Mouse (Mus musculus): ENCODE results near the gene Gm572. TPM values are rescaled to one million over a fixed set of nuclear protein-coding genes. Genes with fewer than 3 reads are reported as not detected.

Gm572 gene
- total and polyA plus RNA-seq, 3 experiments: not detected

DNA sequence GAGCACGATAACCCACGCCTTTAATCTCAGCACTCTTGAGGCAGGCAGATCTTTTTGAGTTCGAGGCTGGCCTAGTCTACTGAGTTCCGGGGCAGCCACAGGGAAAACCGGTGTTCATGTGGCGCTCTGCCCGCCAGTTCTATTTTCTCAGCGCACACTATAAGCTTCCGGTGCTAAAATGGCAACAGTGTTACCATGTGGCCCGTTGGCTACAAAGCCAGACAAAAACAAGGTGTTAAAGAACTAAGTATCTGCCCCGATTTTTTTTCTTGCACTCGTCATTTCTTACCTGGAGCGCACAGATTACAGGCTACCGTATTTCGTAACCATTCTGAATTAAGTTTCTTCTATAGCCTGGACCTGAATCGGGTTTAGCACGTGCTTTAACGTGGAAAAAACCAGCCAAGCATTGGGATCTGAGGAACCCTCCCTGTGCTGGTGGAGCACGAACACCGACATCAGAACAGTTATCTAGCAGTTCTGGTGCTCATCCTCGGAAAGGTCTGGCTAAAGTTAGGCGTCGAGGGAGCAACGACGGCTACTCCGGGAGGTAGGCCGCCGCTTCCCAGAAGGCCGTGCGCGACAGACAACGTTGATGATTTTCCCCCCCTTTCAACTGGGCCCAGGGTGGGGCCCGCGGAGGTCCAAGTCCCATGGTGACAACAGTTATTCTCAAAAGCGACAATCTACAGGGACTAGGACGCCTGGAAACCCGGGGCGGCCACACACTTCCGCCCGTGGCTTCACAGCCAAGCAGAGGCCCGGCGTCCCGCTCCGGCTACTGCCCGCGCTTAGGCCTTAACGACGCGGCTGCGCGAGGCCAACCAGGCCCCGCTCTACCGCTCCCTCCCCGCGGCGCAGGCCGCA is 17.1 kb upstream of the Gm572 start (continued):
- TF ChIP-seq MYC (IDR thresholded peaks at IDR 0.05; ENCODE audit: low read depth, low read length) (peak; percentile 94), ZKSCAN1 (IDR thresholded peaks at IDR 0.05; ENCODE audit: low read depth, low read length) (0 out of 2 replicates have a peak, but pooled peaks have one; percentile 15), GABPA (IDR thresholded peaks at IDR 0.05; ENCODE audit: low read depth, low read length) (no peak), MAZ (IDR thresholded peaks at IDR 0.05; ENCODE audit: low read depth, low read length) (0 out of 2 replicates have a peak, but pooled peaks have one; percentile 49), ZC3H11A (IDR thresholded peaks at IDR 0.05; ENCODE audit: low read depth, low read length) (no peak)

DNA sequence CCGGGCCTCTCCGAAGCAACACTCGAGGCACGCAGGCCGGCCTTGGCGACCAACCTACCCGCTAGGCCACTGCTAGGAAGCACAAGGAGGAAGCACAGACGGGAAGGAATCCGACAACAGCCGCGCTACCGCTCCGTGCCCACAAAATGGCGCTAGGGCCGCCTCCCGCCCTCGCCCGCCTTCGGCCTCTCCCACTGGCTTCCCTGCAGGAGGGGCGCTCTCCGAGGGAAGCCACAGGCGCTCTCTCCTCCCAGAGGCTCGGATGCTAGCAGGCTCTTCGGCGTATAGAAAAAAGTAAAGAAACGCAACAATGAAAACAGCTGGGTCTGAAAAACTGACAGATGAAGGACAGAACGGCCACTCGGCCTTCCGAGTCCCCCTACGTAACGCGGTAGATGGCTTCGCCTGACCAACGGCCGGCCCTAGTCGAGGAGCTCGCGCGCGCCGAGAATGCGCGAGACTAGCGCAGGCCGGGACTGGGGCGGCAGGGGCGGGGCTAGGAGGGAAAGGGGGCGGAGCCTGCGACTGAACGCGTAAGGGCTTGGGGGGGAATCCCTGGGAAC is 16.4 kb upstream of the Gm572 start, which contains the start of gene Tardbp:
TSS of gene Tardbp (minus strand) at position 397 of the 563 bp plus-strand sequence.
- Histone ChIP-seq H3K4me3 (ENCODE audit: control insufficient read depth in 1 of 2, insufficient read depth in 1 of 2, low read depth in 2 of 2, low read length in 2 of 2) (peak within 1 kb of the TSS; percentile 78 to 93), H3K79me2 (ENCODE audit: control insufficient read depth, insufficient read depth, low read length, poor library complexity) (peaks cover 43% of the 10 kb centered on the region), H3K36me3 (ENCODE audit: control insufficient read depth in 1 of 2, insufficient read depth in 2 of 2, low read length in 2 of 2) (peaks cover 26 to 39% of the 10 kb centered on the region in 2 experiments)

More for the DNA sequence above, 16.4 kb upstream of the Gm572 start, which contains the start of gene Tardbp:
- H3K27me3 ChIP-seq (ENCODE audit: control insufficient read depth in 1 of 2, insufficient read depth in 2 of 2, low read length in 2 of 2): no peaks in the 10 kb centered on the region
- no peaks in the 10 kb centered on the region for H3K9me3 ChIP-seq (replicated peaks; ENCODE audit: insufficient read depth, low read length)
- H3K4me1 ChIP-seq (ENCODE audit: control insufficient read depth in 1 of 2, insufficient read depth in 2 of 2, low read length in 2 of 2): peaks cover 2 to 29% of the 10 kb centered on the region in 2 experiments
- peak within 1 kb of the TSS; percentile 89 for H3K27ac ChIP-seq (ENCODE audit: control insufficient read depth, low read depth, low read length)
- TF ChIP-seq ELF1 (IDR thresholded peaks at IDR 0.05; ENCODE audit: low read depth, low read length): peak; percentile 84
- TF ChIP-seq CHD1 (IDR thresholded peaks at IDR 0.05; ENCODE audit: low read depth, low read length): peak; percentile 100
- TF ChIP-seq NRF1 (IDR thresholded peaks at IDR 0.05; ENCODE audit: insufficient read depth, low read depth, low read length, poor library complexity, severe bottlenecking): peak; percentile 76
- TF ChIP-seq ZNF384 (IDR thresholded peaks at IDR 0.05; ENCODE audit: low read depth, low read length): no peak
- TF ChIP-seq CHD2 (IDR thresholded peaks at IDR 0.05; ENCODE audit: low read length): peak; percentile 90
- TF ChIP-seq MYB (IDR thresholded peaks at IDR 0.05; ENCODE audit: low read depth, low read length): peak; percentile 76
- no peak for TF ChIP-seq MXI1 (IDR thresholded peaks at IDR 0.05; ENCODE audit: low read depth, low read length)
- TF ChIP-seq NELFE (IDR thresholded peaks at IDR 0.05; ENCODE audit: low read depth, low read length): peak; percentile 88
- peak; percentile 78; the same call in 1 of the 2 replicates for TF ChIP-seq MAZ (IDR thresholded peaks at IDR 0.05; ENCODE audit: low read depth, low read length)
- TF ChIP-seq MEF2A (IDR thresholded peaks at IDR 0.05; ENCODE audit: extremely low read depth, insufficient replicate concordance, low read depth, low read length, poor library complexity, severe bottlenecking): no peak
- peak; percentile 55 for TF ChIP-seq TCF12 (IDR thresholded peaks at IDR 0.05; ENCODE audit: low read depth, low read length)
- no peak for TF ChIP-seq UBTF (IDR thresholded peaks at IDR 0.05; ENCODE audit: borderline replicate concordance, insufficient read depth, low read depth, low read length)
- peak; percentile 61 to 75; a peak in 1 of 4 replicates for TF ChIP-seq POLR2A (IDR thresholded peaks at IDR 0.05; ENCODE audit: control insufficient read depth in 1 of 2, insufficient read depth in 1 of 2, low read depth in 1 of 2, low read length in 2 of 2, poor library complexity in 1 of 2)
- peak; percentile 46; the same call in 1 of the 2 replicates for TF ChIP-seq POLR2AphosphoS5 (IDR thresholded peaks at IDR 0.05; ENCODE audit: borderline replicate concordance, low read depth, low read length)
- peak; percentile 88 for TF ChIP-seq HCFC1 (IDR thresholded peaks at IDR 0.05; ENCODE audit: low read depth, low read length)
- TF ChIP-seq EP300 (IDR thresholded peaks at IDR 0.05; ENCODE audit: low read depth in 1 of 2, low read length in 2 of 2): peak in 1 of 2 experiments; percentile 4; a peak in 1 of 4 replicates
- TF ChIP-seq POLR2AphosphoS2 (IDR thresholded peaks at IDR 0.05; ENCODE audit: low read length): peak; percentile 75; the same call in 1 of the 2 replicates
- TF ChIP-seq ZKSCAN1 (IDR thresholded peaks at IDR 0.05; ENCODE audit: low read depth, low read length): no peak
- peak; percentile 64; the same call in 1 of the 2 replicates for TF ChIP-seq KAT2A (conservative IDR thresholded peaks at IDR 0.05; ENCODE audit: low read depth, low read length)
- TF ChIP-seq TBP (IDR thresholded peaks at IDR 0.05; ENCODE audit: low read depth, low read length): peak; percentile 88
- TF ChIP-seq SIN3A (IDR thresholded peaks at IDR 0.05; ENCODE audit: low read length): peak; percentile 85
- TF ChIP-seq E2F4 (IDR thresholded peaks at IDR 0.05; ENCODE audit: borderline replicate concordance, low read depth, low read length): peak; percentile 73
- TF ChIP-seq ZMIZ1 (IDR thresholded peaks at IDR 0.05; ENCODE audit: low read depth, low read length): 0 out of 2 replicates have a peak, but pooled peaks have one; percentile 22
- H3K9ac ChIP-seq (ENCODE audit: control insufficient read depth, low read depth, low read length, poor library complexity, severe bottlenecking): peak within 1 kb of the TSS; percentile 100
- DNase-seq (ENCODE audit: low read depth, low spot score): peak; percentile 97

Measured in MEL (cell line).